Mouse (Mus musculus) liver, embryonic 14.5 days (tissue): ENCODE data around the gene Itpr3. TPM values are rescaled to one million over a fixed set of nuclear protein-coding genes. Genes with fewer than 3 reads are reported as not detected.
A peak's percentile ranks its signal among the peaks of the same experiment; 100 is the strongest.

Source experiments
- ATAC-seq: fragments of 200-750 bp; cut with Nextera tagmentation; 2 replicates; pipeline ENCODE4 v1.8.0; 2017; ENCODE audit warnings: moderate number of reproducible peaks, mild to moderate bottlenecking, moderate library complexity; ENCODE audit not compliant: insufficient read depth
- DNase-seq, 3 experiments: peaks; one replicate each; pipeline ENCODE4 v3.0.0-alpha.2; 2012 to 2013; ENCODE audit warnings: low read depth in 3 of 3, low spot score in 3 of 3
- H3K27ac ChIP-seq: fragments of 300-500 bp; sonication (generic); 2 replicates; pipeline ENCODE4 v1.5.1; 2014; ENCODE audit warnings: moderate library complexity, mild to moderate bottlenecking, control low read depth, inconsistent platforms
- H3K27me3 ChIP-seq: fragments of 300-500 bp; sonication (generic); 2 replicates; pipeline ENCODE4 v1.6.1; 2014; ENCODE audit warnings: mild to moderate bottlenecking, low read length, moderate library complexity; ENCODE audit not compliant: control insufficient read depth, insufficient read depth
- H3K36me3 ChIP-seq: fragments of 300-500 bp; sonication (generic); replicated peaks from 2 replicates; pipeline ENCODE4 v1.6.1; 2014; ENCODE audit warnings: low read depth; ENCODE audit not compliant: control insufficient read depth, insufficient read depth
- H3K4me1 ChIP-seq, 2 experiments: fragments of 200-500 bp in 1 of 2; fragments of 300-500 bp in 1 of 2; sonication (generic) in 1 of 2; replicated peaks; 2 replicates each; pipeline ENCODE4 v1.6.1; 2012 to 2014; ENCODE audit warnings: antibody characterized with exemption in 1 of 2, inconsistent platforms in 1 of 2, low read length in 1 of 2; ENCODE audit not compliant: control insufficient read depth in 2 of 2, insufficient read depth in 2 of 2
- H3K4me2 ChIP-seq: fragments of 300-500 bp; sonication (generic); 2 replicates; pipeline ENCODE4 v1.6.1; 2014; ENCODE audit warnings: low read depth, mild to moderate bottlenecking, control low read depth, moderate library complexity
- H3K4me3 ChIP-seq, 2 experiments: fragments of 200-500 bp in 1 of 2; fragments of 300-500 bp in 1 of 2; sonication (generic) in 1 of 2; 2 replicates each; pipeline ENCODE4 v1.5.1; 2012 to 2014; ENCODE audit warnings: low read depth in 2 of 2, low read length in 2 of 2, mild to moderate bottlenecking in 2 of 2, control low read depth in 1 of 2, inconsistent platforms in 1 of 2, moderate library complexity in 1 of 2; ENCODE audit not compliant: insufficient read depth in 1 of 2
- H3K9ac ChIP-seq: fragments of 300-500 bp; sonication (generic); replicated peaks from 2 replicates; pipeline ENCODE4 v1.6.1; 2014; ENCODE audit warnings: mild to moderate bottlenecking, control low read depth, moderate library complexity
- H3K9me3 ChIP-seq: fragments of 300-500 bp; sonication (generic); 2 replicates; pipeline ENCODE4 v1.6.1; 2016; ENCODE audit warnings: low read length, mixed read lengths; ENCODE audit not compliant: control insufficient read depth
- CTCF ChIP-seq: IDR thresholded peaks from 2 replicates; pipeline ENCODE4 v1.5.1; 2016; ENCODE audit warnings: antibody characterized with exemption, low read depth, control low read depth
- EP300 ChIP-seq: IDR thresholded peaks from 2 replicates; pipeline ENCODE4 v1.6.1; 2016; ENCODE audit warnings: antibody characterized with exemption, low read depth
- WGBS: fragments of 180-500 bp; shearing (Covaris S2); extraction: QIAGEN DNeasy Blood & Tissue Kit; methylation state at CpG from one replicate; pipeline ENCODE4 v1.1.7; 2014; ENCODE audit not compliant: insufficient replicate concordance; 5-methylcytosine and 5-hydroxymethylcytosine counted together
- polyA plus RNA-seq, 2 experiments: library from polyadenylated mRNA; depleted of rRNA in 1 of 2; stranded (reverse) in 1 of 2; unstranded in 1 of 2; fragments of >200 nt; fragmentation: Nextera tagmentation in 1 of 2; extraction: Ambion mirVana in 1 of 2; gene quantifications; 2 replicates each; pipeline versions ENCODE4 v1.2.1 to v1.2.3; 2012 to 2014

Gene Itpr3
- polyA plus RNA-seq, 2 experiments, result 0.53 to 0.96 TPM

DNA sequence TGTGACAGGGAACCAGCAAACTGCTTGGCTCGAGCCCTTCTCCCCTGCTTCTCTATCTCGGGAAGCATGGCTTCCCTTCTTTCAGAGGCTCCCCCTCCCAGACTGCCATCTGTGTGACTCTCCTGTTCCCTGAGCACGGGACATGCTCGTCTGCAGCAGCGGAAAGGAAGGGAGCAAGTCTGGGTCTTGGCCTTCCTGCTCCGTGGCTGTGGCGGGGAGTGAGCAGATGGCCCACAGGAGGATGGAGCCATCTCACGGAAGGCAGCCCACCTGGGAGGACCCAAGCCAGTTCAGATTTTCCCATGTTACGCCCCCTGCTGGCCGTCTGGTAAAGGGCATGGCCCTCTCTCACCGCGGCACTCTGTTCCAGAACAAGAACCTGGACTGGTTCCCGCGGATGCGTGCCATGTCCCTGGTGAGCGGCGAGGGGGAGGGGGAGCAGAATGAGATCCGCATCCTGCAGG is 63.5 kb downstream of the Itpr3 start:
- Histone ChIP-seq H3K4me2 (no peak overlapping the region), H3K36me3 (no peaks in the 10 kb centered on the region; the same call in none of the 2 replicates), H3K27ac (no peak overlapping the region), H3K9me3 (no peaks in the 10 kb centered on the region), H3K9ac (no peak overlapping the region), H3K27me3 (no peaks in the 10 kb centered on the region), H3K4me3 (no peak overlapping the region), H3K4me1 (peaks cover 0 to 5% of the 10 kb centered on the region in 2 experiments; a peak in 1 of 4 replicates)
- no peak for TF ChIP-seq EP300
- peak; percentile 83 for TF ChIP-seq CTCF
- DNase-seq, result no peak
- ATAC-seq, result no peak
- 27% methylated on average over 18 of the region's 18 CpGs for WGBS

DNA sequence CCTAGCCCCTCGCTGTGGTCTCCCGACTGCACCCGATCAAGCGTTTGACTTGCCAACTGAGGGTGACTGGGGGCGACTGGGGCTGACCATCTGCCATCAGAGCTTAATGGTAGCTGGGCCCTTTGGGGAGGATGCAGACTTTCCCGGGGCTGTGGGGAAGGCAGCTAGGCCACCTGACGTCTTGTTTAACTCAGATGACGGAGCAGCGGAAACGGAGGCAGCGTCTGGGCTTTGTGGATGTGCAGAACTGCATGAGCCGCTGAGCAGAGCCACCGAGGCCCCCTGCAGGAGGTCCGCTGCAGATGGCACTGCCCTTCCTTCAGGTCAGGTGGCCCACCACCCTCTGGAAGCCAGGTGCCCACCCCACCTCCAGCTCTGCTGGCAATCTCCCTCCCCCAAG is 64.2 kb downstream of the Itpr3 start:
- DNase-seq, result no peak
- H3K9ac ChIP-seq, result no peak overlapping the region
- WGBS, result 76% methylated on average over 14 of the region's 14 CpGs

DNA sequence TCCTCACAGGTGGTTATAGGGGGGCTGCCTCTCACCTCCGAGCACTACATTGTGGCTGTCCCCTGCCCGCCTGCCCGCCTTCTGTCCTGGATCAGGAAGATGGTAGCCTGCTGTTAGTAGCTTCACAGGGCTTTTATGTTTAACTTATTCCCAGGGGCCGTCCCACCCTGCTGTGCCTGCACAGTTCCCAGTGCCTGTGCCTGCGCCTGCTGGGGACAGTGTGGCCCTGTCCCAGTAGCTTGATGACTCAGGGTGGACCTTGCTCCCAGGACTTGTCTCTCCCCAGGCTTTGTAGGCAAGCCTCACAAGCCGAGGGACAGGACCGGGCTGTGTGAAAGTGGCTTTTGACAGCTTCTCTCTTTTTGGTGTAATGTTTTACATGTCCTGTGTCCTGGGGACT is 64.7 kb downstream of the Itpr3 start:
- TF ChIP-seq CTCF (no peak), EP300 (no peak)
- 64% methylated on average over 7 of the region's 7 CpGs for WGBS
- H3K4me3 ChIP-seq, result no peak overlapping the region
- H3K4me1 ChIP-seq, result peaks cover 0 to 5% of the 10 kb centered on the region in 2 experiments; a peak in 1 of 4 replicates
- ATAC-seq (peak; percentile 60), DNase-seq (peak in 1 of 3 experiments; percentile 12)
- no peak overlapping the region for H3K4me2 ChIP-seq
- no peaks in the 10 kb centered on the region for H3K9me3 ChIP-seq
- no peak overlapping the region for H3K9ac ChIP-seq
- no peaks in the 10 kb centered on the region; the same call in none of the 2 replicates for H3K36me3 ChIP-seq
- no peaks in the 10 kb centered on the region for H3K27me3 ChIP-seq
- H3K27ac ChIP-seq, result no peak overlapping the region

More for the DNA sequence above, 64.2 kb downstream of the Itpr3 start:
- no peaks in the 10 kb centered on the region for H3K9me3 ChIP-seq
- no peak overlapping the region for H3K4me2 ChIP-seq
- H3K27ac ChIP-seq, result no peak overlapping the region
- peaks cover 0 to 5% of the 10 kb centered on the region in 2 experiments; a peak in 1 of 4 replicates for H3K4me1 ChIP-seq
- no peaks in the 10 kb centered on the region for H3K27me3 ChIP-seq
- no peaks in the 10 kb centered on the region; the same call in none of the 2 replicates for H3K36me3 ChIP-seq
- TF ChIP-seq CTCF, result no peak
- TF ChIP-seq EP300, result no peak
- peak; percentile 4; the same call in 1 of the 2 replicates for ATAC-seq
- no peak overlapping the region for H3K4me3 ChIP-seq

DNA sequence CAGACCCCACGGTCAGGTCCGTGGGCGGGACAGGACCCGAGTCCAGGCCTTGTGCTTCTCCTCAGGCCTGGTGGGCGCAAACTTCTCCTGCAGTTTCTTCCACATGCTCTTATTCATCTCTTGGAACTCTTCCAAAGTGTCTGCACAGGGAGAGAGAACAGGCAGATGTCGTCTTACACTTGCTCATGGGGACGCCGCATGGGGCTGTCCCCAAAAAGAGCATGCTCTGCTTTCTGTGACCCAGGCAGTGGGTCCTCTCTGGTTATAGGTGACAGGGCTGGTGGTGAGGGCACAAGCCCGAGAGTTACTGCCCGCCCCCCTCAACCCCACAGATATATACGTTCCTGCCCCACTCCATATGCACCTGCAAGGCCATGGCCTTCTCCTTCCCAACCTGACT is 65.6 kb downstream of the Itpr3 start:
- Histone ChIP-seq H3K27ac (no peak overlapping the region), H3K36me3 (no peaks in the 10 kb centered on the region; the same call in none of the 2 replicates), H3K9ac (no peak overlapping the region), H3K4me1 (peaks cover 0 to 5% of the 10 kb centered on the region in 2 experiments; a peak in 1 of 4 replicates), H3K4me3 (no peak overlapping the region), H3K9me3 (no peaks in the 10 kb centered on the region), H3K4me2 (no peak overlapping the region), H3K27me3 (no peaks in the 10 kb centered on the region)
- no peak for TF ChIP-seq EP300
- TF ChIP-seq CTCF, result no peak
- DNase-seq (no peak), ATAC-seq (no peak)
- WGBS, result 75% methylated on average over 11 of the region's 11 CpGs

DNA sequence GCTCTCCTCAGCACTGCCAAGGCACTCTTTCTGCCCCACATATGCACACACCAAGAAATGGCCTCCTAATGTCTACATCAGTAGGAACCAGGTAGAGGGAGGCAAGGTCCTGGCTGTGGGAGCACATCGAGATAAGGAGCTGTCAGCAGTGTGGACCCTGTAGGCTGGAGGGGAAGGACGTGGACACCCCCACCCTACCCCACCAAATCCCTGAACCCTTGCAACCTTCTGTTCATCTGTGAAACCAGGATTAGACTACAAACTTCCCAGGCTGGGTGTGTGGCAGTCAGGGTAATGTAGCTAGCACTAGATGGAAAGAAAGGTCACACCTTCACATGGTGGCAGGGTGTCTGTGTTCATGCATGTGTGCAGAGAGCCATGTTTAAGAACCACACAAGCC is 66.0 kb downstream of the Itpr3 start:
- Histone ChIP-seq H3K9ac (no peak overlapping the region), H3K4me1 (peaks cover 0 to 5% of the 10 kb centered on the region in 2 experiments; a peak in 1 of 4 replicates), H3K4me2 (no peak overlapping the region), H3K4me3 (no peak overlapping the region), H3K27ac (no peak overlapping the region), H3K36me3 (no peaks in the 10 kb centered on the region; the same call in none of the 2 replicates), H3K9me3 (no peaks in the 10 kb centered on the region), H3K27me3 (no peaks in the 10 kb centered on the region)
- DNase-seq (no peak), ATAC-seq (no peak)
- TF ChIP-seq EP300, result no peak
- TF ChIP-seq CTCF, result no peak
- 51% methylated on average over 2 of the region's 2 CpGs for WGBS
